Mouse (Mus musculus) liver, embryonic 13.5 days (tissue): ENCODE results near the gene Mmrn2. TPM values are rescaled to one million over a fixed set of nuclear protein-coding genes. Genes with fewer than 3 reads are reported as not detected.
"Not testable (repeated sequence)": the region's sequence is repeated elsewhere in the genome, so short reads cannot be mapped to it uniquely, and the experiment has no call there.

Source experiments
- ATAC-seq: fragments of 200-750 bp; cut with Nextera tagmentation; 2 replicates; pipeline ENCODE4 v1.8.0; 2017; ENCODE audit warnings: low read depth, mild to moderate bottlenecking, moderate number of reproducible peaks, moderate library complexity
- DNase-seq: peaks from one replicate; pipeline ENCODE4 v3.0.0; 2022
- H3K27ac ChIP-seq: fragments of 300-500 bp; sonication (generic); 2 replicates; pipeline ENCODE4 v1.5.1; 2015; ENCODE audit warnings: moderate library complexity, mild to moderate bottlenecking, inconsistent platforms
- H3K27me3 ChIP-seq: fragments of 300-500 bp; sonication (generic); 2 replicates; pipeline ENCODE4 v1.6.1; 2015; ENCODE audit warnings: mild to moderate bottlenecking, inconsistent platforms
- H3K36me3 ChIP-seq: fragments of 300-500 bp; sonication (generic); 2 replicates; pipeline ENCODE4 v1.6.1; 2015; ENCODE audit warnings: mild to moderate bottlenecking, inconsistent platforms
- H3K4me1 ChIP-seq: fragments of 300-500 bp; sonication (generic); replicated peaks from 2 replicates; pipeline ENCODE4 v1.6.1; 2015; ENCODE audit warnings: inconsistent platforms
- H3K4me2 ChIP-seq: fragments of 300-500 bp; sonication (generic); 2 replicates; pipeline ENCODE4 v1.6.1; 2015; ENCODE audit warnings: inconsistent platforms, mild to moderate bottlenecking, moderate library complexity
- H3K4me3 ChIP-seq: fragments of 300-500 bp; sonication (generic); replicated peaks from 2 replicates; pipeline ENCODE4 v1.5.1; 2015; ENCODE audit warnings: mild to moderate bottlenecking, inconsistent platforms
- H3K9ac ChIP-seq: fragments of 300-500 bp; sonication (generic); 2 replicates; pipeline ENCODE4 v1.6.1; 2015; ENCODE audit warnings: mild to moderate bottlenecking, inconsistent platforms
- H3K9me3 ChIP-seq: fragments of 300-500 bp; sonication (generic); replicated peaks from 2 replicates; pipeline ENCODE4 v1.6.1; 2016; ENCODE audit warnings: inconsistent platforms
- WGBS: fragments of 180-500 bp; shearing (Covaris S2); methylation state at CpG from one replicate; pipeline ENCODE4 v1.1.7; 2015; ENCODE audit not compliant: insufficient replicate concordance; 5-methylcytosine and 5-hydroxymethylcytosine counted together
- polyA plus RNA-seq: library from polyadenylated mRNA; unstranded; fragments of >200 nt; fragmentation: Nextera tagmentation; extraction: Ambion mirVana; gene quantifications from 2 replicates; pipeline ENCODE4 v1.2.1, GENCODE M21; 2015

The Mmrn2 gene
- polyA plus RNA-seq, 1 experiment from 2014 or later: 2.6 TPM

DNA sequence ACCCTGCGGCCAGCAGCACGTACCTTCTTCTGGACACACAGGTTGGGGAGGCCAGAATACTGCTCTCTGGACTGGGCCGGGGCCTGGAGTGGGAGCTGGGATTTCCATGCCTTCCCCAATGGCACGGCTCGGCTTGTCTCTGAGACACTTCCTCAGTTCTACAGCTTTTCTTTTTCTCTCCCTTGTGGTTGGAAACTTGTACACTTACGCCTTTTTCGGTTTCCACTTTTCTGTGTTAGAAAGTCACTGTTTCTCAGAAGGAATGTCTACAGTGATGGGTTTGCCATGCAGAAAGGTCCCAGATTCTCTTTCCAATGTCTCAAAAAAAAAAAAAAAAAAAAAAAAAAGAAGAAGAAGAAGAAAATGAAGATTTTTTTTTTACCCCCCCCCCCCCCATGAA lies 28.2 kb downstream of the Mmrn2 start:
- ATAC-seq (no peak), DNase-seq (no peak)
- Histone ChIP-seq H3K9ac (no peak overlapping the region), H3K27ac (no peak overlapping the region), H3K4me3 (no peak overlapping the region), H3K4me1 (no peaks in the 10 kb centered on the region), H3K4me2 (no peak overlapping the region), H3K27me3 (no peaks in the 10 kb centered on the region), H3K36me3 (peaks cover 10% of the 10 kb centered on the region; the same call in 1 of the 2 replicates), H3K9me3 (no peaks in the 10 kb centered on the region)
- WGBS: 76% methylated on average over 7 of the region's 7 CpGs

DNA sequence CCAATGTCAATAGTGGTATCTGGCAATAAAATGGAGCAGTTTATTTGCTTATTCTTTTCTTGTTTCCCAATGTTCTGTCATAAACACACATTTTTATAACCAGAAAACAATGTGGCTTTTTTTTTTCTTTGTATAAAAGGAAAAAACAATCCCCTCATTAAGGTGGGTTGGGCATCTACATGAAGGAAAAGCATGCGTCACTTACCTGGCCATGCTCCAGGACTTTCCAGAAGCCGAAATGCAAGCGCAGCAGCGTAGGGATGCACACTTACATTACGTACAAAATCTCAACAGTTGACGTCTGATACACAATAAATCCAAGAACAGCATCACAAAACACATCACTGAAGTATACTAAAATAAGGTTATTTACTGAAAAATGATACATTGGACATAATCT lies 35.5 kb downstream of the Mmrn2 start:
- H3K27me3 ChIP-seq: no peaks in the 10 kb centered on the region
- H3K36me3 ChIP-seq: peaks cover 23% of the 10 kb centered on the region; the same call in 1 of the 2 replicates
- no peak overlapping the region for H3K4me3 ChIP-seq
- H3K4me2 ChIP-seq: no peak overlapping the region
- H3K9ac ChIP-seq: no peak overlapping the region
- DNase-seq (no peak), ATAC-seq (no peak)
- no peaks in the 10 kb centered on the region for H3K4me1 ChIP-seq
- no peak overlapping the region for H3K27ac ChIP-seq
- 79% methylated on average over 6 of the region's 6 CpGs for WGBS
- H3K9me3 ChIP-seq: no peaks in the 10 kb centered on the region

DNA sequence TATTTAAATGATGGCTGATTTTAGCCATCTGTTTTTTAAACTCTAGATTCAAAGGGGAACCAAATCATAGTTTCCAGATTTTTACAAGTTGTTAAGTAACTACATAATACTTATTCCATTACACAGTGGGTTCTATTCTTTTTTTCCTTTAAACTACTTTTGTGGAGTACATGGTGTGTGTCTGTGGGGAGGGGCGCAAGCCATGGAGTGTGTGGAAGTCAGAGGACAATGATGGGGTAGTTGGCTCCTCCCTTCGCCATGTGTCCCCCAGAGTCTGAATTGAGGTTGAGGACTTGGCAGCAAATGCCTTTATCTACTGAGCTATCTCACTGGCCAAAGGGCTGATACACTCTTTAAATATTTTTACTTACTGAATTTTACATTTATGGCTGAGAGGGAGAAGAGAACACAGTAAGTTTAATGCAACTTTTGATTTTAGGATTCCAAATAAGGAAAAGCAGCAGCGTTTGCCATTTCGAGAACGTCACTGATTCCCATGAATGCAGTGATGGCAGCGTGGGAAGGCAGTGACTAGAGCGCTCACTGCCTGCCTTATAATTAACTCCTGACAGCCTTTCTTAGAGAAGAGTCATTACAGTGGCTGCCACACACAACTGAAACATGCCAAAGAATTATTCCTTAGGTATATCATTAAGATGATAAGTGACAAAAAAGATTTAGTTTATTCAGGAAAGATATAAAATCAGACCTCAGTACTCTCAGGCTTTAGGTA lies 37.1 kb downstream of the Mmrn2 start:
- no peaks in the 10 kb centered on the region for H3K27me3 ChIP-seq
- H3K9me3 ChIP-seq: no peaks in the 10 kb centered on the region
- DNase-seq (no peak), ATAC-seq (no peak)
- WGBS: 77% methylated on average over 7 of the region's 7 CpGs
- H3K36me3 ChIP-seq: peaks cover 23% of the 10 kb centered on the region; the same call in 1 of the 2 replicates
- H3K4me3 ChIP-seq: no peak overlapping the region
- no peak overlapping the region for H3K4me2 ChIP-seq
- H3K27ac ChIP-seq: no peak overlapping the region
- H3K4me1 ChIP-seq: no peaks in the 10 kb centered on the region
- H3K9ac ChIP-seq: no peak overlapping the region

DNA sequence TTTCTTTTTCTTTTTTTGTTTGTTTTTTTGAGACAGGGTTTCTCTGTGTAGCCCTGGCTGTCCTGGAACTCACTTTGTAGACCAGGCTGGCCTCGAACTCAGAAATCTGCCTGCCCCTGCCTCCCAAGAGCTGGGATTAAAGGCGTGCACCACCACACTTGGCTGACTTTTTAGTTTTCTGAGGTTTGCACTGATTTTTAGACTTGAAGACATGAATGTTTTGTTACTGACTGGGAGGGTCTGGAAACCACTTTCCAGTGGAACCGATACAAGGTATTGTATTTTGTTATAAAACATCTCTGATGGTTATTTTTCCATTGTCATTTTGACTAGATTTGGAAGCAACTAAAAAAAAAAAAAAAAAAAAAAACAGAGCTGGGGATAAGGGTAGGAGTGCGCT lies 41.7 kb downstream of the Mmrn2 start:
- not testable (repeated sequence) for H3K9ac ChIP-seq, DNase-seq, H3K4me3 ChIP-seq, H3K4me1 ChIP-seq, H3K9me3 ChIP-seq, H3K4me2 ChIP-seq, ATAC-seq, H3K27ac ChIP-seq, H3K27me3 ChIP-seq
- peaks cover 15% of the 10 kb centered on the region; the same call in 1 of the 2 replicates for H3K36me3 ChIP-seq
- WGBS: 66% methylated on average over 4 of the region's 4 CpGs

DNA sequence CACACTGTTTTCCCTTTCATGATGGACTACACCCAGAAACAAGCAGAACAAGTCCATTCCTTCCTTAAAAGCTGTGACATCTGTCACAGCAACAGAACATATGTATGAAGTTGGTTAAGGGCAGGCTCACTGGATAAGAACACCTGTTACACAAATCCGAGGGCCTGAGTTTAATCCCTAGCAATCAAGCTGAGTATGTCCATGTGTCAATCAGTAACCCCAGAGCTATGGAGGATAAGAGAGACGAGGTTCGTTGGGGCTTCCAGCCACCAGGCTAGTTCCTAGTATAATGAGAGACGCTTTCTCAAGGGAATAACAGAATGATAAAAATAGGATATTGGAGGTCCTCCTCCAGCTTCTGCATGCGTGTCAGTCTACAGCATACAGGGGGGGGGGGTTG lies 42.2 kb downstream of the Mmrn2 start:
- 59% methylated on average over 5 of the region's 5 CpGs for WGBS

DNA sequence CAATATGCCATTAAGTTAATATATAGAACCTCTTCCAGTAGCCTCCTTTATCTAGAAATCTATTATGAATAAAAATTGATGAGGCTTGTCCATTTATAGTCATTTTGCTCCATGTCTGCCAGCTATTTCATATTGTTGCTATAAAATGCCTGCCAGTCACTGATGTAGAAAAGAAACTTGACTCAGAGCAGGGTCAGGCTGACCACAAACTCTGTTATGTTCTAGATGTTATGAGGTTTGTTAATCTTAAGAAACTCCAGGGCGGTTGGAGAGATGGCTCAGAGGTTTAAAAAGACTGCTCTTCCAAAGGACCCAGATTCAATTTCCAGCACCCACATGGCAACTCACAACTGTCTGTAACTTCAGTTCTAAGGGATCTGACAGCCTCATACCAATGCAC lies 45.8 kb downstream of the Mmrn2 start:
- Histone ChIP-seq H3K9ac (no peak overlapping the region), H3K4me1 (no peaks in the 10 kb centered on the region), H3K27ac (no peak overlapping the region), H3K27me3 (no peaks in the 10 kb centered on the region), H3K9me3 (no peaks in the 10 kb centered on the region), H3K4me3 (no peak overlapping the region), H3K36me3 (peaks cover 3% of the 10 kb centered on the region; the same call in 1 of the 2 replicates), H3K4me2 (no peak overlapping the region)
- DNase-seq (no peak), ATAC-seq (no peak)
- 76% methylated on average over 1 of the region's 1 CpGs for WGBS

More for the DNA sequence above, 42.2 kb downstream of the Mmrn2 start:
- ATAC-seq (no peak), DNase-seq (no peak)
- H3K36me3 ChIP-seq: peaks cover 16% of the 10 kb centered on the region; the same call in 1 of the 2 replicates
- H3K27ac ChIP-seq: no peak overlapping the region
- H3K4me1 ChIP-seq: no peaks in the 10 kb centered on the region
- no peaks in the 10 kb centered on the region for H3K27me3 ChIP-seq
- no peak overlapping the region for H3K9ac ChIP-seq
- no peak overlapping the region for H3K4me3 ChIP-seq
- H3K4me2 ChIP-seq: no peak overlapping the region
- no peaks in the 10 kb centered on the region for H3K9me3 ChIP-seq

DNA sequence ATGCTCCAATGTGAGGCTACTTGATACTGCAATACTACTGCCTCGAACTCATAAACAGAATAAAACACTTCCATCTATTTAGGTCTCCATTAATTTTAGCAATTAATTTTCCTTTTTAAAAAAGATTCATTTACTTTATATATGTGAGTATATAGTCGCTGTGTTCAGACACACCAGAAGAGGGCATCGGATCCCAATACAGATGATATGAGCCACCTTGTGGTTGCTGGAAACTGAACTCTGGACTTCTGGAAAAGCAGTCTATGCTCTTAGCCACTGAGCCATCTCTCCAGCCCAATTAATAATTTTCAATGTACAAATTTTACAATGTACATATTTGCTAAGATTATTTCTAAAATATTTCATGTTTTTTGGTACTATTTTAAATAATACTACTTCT lies 53.0 kb downstream of the Mmrn2 start:
- no peak overlapping the region for H3K4me3 ChIP-seq
- H3K9ac ChIP-seq: no peak overlapping the region
- no peaks in the 10 kb centered on the region for H3K36me3 ChIP-seq
- H3K4me2 ChIP-seq: no peak overlapping the region
- ATAC-seq (no peak), DNase-seq (no peak)
- no peaks in the 10 kb centered on the region for H3K4me1 ChIP-seq
- no peaks in the 10 kb centered on the region for H3K27me3 ChIP-seq
- H3K27ac ChIP-seq: no peak overlapping the region
- no peaks in the 10 kb centered on the region for H3K9me3 ChIP-seq
- 82% methylated on average over 3 of the region's 3 CpGs for WGBS

DNA sequence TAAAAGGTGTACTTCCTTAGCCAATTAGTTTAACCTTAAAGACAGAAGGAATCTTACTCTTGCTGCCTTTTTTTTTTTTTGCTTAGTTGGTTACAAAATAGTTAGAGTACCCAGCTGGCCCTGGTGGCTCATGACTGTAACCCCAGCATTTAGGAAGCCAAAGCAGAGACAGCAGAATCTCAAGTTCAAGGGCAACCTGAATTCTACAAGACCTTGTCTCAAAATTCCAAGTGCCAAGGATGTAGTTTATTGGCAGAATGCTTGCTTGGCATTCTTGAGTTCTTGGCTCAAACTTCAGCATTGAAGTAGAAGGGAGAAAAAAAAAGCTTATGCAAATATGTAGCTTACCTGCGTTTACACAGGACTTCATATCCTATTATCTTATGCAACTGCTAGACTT lies 53.8 kb downstream of the Mmrn2 start:
- 75% methylated on average over 1 of the region's 1 CpGs for WGBS
- DNase-seq (no peak), ATAC-seq (no peak)
- Histone ChIP-seq H3K4me1 (no peaks in the 10 kb centered on the region), H3K4me3 (no peak overlapping the region), H3K9ac (no peak overlapping the region), H3K27ac (no peak overlapping the region), H3K36me3 (no peaks in the 10 kb centered on the region), H3K4me2 (no peak overlapping the region), H3K9me3 (no peaks in the 10 kb centered on the region), H3K27me3 (no peaks in the 10 kb centered on the region)

DNA sequence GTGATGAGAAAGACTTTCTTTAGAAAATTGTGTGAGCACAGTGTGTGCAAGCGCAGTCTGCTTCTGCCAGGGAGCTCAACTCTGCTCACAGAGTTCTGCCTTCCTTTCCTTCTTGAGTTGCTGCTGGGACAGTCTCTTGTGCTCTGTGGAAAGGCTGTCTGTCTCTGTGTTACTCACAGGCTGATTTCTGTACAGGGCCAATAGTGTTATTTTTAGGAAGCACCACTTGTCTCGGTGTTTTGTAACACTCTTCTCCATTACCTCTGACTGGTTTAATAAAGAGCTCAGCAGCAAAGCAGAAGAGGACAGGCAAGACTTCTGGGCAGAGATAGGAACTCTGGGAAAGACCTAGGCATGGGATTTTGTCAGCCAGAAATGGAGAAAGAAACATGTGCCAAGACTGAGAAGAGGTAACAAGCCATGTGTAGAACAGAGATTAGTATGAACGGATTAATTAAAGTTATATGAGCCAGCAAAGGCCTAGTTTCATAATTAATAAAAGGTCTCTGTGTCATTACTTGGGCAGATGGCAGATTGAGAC lies 65.3 kb downstream of the Mmrn2 start:
- Histone ChIP-seq H3K9ac (no peak overlapping the region), H3K27me3 (no peaks in the 10 kb centered on the region), H3K36me3 (no peaks in the 10 kb centered on the region), H3K4me3 (no peak overlapping the region), H3K27ac (no peak overlapping the region), H3K4me1 (no peaks in the 10 kb centered on the region), H3K4me2 (no peak overlapping the region), H3K9me3 (no peaks in the 10 kb centered on the region)
- WGBS: 74% methylated on average over 3 of the region's 3 CpGs
- DNase-seq: no peak
- ATAC-seq: no peak

DNA sequence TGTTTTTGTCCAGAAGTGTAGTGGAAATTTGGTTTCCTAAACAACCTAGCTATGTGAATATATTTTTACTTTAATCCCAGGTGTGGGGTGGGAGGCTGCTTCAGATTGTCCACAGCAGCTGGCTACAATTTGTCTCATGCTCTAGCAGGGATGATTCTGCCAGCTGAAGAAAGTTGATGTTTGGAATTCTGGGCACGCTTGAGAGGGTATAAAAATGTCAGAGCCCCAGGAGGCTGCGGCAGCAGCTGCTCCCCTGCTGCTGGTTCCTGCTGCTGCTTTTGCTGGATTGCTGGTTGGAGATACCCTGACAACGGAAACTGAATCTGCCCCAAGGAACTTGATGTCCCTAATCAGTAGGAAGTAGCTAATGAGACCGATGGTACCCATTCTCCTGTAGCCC lies 67.3 kb downstream of the Mmrn2 start:
- 70% methylated on average over 4 of the region's 4 CpGs for WGBS
- no peak overlapping the region for H3K4me3 ChIP-seq
- no peaks in the 10 kb centered on the region for H3K4me1 ChIP-seq
- ATAC-seq: no peak
- H3K27me3 ChIP-seq: no peaks in the 10 kb centered on the region
- H3K36me3 ChIP-seq: 0 out of 2 replicates have a peak, but pooled peaks cover 2% of the 10 kb centered on the region
- no peak overlapping the region for H3K9ac ChIP-seq
- DNase-seq: no peak
- no peaks in the 10 kb centered on the region for H3K9me3 ChIP-seq
- H3K4me2 ChIP-seq: no peak overlapping the region
- no peak overlapping the region for H3K27ac ChIP-seq

DNA sequence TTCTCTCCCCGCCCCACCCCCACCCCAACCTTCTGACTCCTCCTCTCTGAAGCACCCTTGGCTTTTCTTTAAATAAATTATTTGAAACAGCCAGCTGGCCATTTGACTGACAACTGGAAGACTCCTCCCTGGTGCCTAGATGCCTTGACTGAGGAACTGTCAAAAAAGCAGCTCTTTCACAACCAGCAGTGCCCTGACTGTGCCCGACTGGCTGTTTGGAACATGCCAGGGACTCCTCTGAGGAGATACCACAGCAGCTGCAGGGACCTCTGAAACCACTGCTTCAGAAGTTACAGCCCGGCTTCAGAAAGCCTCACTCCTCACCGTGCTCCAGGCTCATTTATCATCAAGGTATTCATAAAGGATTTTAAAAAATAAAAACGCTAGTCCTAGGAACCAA lies 69.1 kb downstream of the Mmrn2 start:
- WGBS: 61% methylated on average over 5 of the region's 5 CpGs

DNA sequence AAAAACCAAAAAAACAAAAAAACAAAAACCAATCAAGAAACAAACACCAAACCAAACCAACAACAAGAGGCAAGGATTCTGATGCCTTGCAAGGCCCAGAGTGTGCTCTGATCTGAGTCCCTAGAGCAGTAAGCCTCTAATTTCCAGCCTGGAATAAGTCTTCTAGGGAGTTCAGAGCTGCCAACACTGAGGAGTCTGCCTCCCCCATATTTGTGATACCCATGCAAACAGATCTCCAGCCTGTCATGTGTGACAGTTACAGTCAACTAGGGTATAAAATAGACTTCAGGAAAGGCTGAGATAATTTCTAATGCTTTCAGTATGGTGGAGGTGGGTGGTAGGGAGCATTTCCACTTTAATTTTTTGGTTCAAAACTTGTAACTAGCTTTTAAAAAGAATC lies 69.7 kb downstream of the Mmrn2 start:
- Histone ChIP-seq H3K9ac (no peak overlapping the region), H3K27ac (no peak overlapping the region), H3K27me3 (no peaks in the 10 kb centered on the region), H3K9me3 (no peaks in the 10 kb centered on the region), H3K4me3 (no peak overlapping the region), H3K4me1 (no peaks in the 10 kb centered on the region), H3K4me2 (no peak overlapping the region), H3K36me3 (0 out of 2 replicates have a peak, but pooled peaks cover 2% of the 10 kb centered on the region)
- ATAC-seq (no peak), DNase-seq (no peak)

More for the DNA sequence above, 69.1 kb downstream of the Mmrn2 start:
- H3K9ac ChIP-seq: no peak overlapping the region
- no peak for ATAC-seq
- no peak overlapping the region for H3K27ac ChIP-seq
- H3K4me3 ChIP-seq: no peak overlapping the region
- H3K27me3 ChIP-seq: no peaks in the 10 kb centered on the region
- 0 out of 2 replicates have a peak, but pooled peaks cover 2% of the 10 kb centered on the region for H3K36me3 ChIP-seq
- DNase-seq: no peak
- no peaks in the 10 kb centered on the region for H3K9me3 ChIP-seq
- H3K4me2 ChIP-seq: no peak overlapping the region
- H3K4me1 ChIP-seq: no peaks in the 10 kb centered on the region
